Mouse (Mus musculus): ENCODE measurements at regions not wholly inside any gene's neighbourhood (a gene's known extent, or its start where the extent isn't known, plus 50 kb on each side); places are given as distances from the start of the nearest gene placed in this dataset.
A peak's percentile ranks its signal among the peaks of the same experiment; 100 is the strongest.

GRCm38 (mm10) chr6:100517662-100518061 is 153.3 kb downstream of the Shq1 start:
- no peak overlapping the region for H3K9ac ChIP-seq (replicated peaks)
- no peaks in the 10 kb centered on the region for H3K36me3 ChIP-seq
- WGBS: 37% methylated on average over 6 of the region's 6 CpGs
- H3K27me3 ChIP-seq: no peaks in the 10 kb centered on the region
- peak; percentile 66 for ATAC-seq (replicated peaks)
- no peak overlapping the region for H3K4me3 ChIP-seq
- H3K4me1 ChIP-seq: peaks cover 19% of the 10 kb centered on the region
- peak overlapping the region; percentile 66 for H3K27ac ChIP-seq (replicated peaks)
- no peak overlapping the region for H3K4me2 ChIP-seq (replicated peaks)
- H3K9me3 ChIP-seq: no peaks in the 10 kb centered on the region

- H3K9me3 ChIP-seq: no peaks in the 10 kb centered on the region
- no peaks in the 10 kb centered on the region for H3K27me3 ChIP-seq
- no peak overlapping the region for H3K4me2 ChIP-seq (replicated peaks)
- ATAC-seq (replicated peaks): no peak
- WGBS: 53% methylated on average over 4 of the region's 4 CpGs
- no peak overlapping the region for H3K4me3 ChIP-seq
- no peaks in the 10 kb centered on the region for H3K36me3 ChIP-seq
- no peak overlapping the region for H3K9ac ChIP-seq (replicated peaks)
- no peak overlapping the region for H3K27ac ChIP-seq (replicated peaks)
- peaks cover 3% of the 10 kb centered on the region for H3K4me1 ChIP-seq
Measured at GRCm38 (mm10) chr6:100512676-100513075, 158.3 kb downstream of the Shq1 start.

GRCm38 (mm10) chr6:100510676-100511075 is 160.3 kb downstream of the Shq1 start:
- Histone ChIP-seq H3K4me1 (no peaks in the 10 kb centered on the region), H3K4me2 (replicated peaks) (no peak overlapping the region), H3K9me3 (no peaks in the 10 kb centered on the region), H3K9ac (replicated peaks) (no peak overlapping the region), H3K4me3 (no peak overlapping the region), H3K27me3 (no peaks in the 10 kb centered on the region), H3K27ac (replicated peaks) (no peak overlapping the region), H3K36me3 (no peaks in the 10 kb centered on the region)
- 61% methylated on average over 4 of the region's 4 CpGs for WGBS
- ATAC-seq (replicated peaks): no peak

- H3K27me3 ChIP-seq: no peaks in the 10 kb centered on the region
- 66% methylated on average over 15 of the region's 15 CpGs for whole genome bisulfite sequencing
- no peak overlapping the region for H3K4me2 ChIP-seq (replicated peaks)
- H3K27ac ChIP-seq (replicated peaks): no peak overlapping the region
- no peaks in the 10 kb centered on the region for H3K9me3 ChIP-seq
- no peak for ATAC-seq (replicated peaks)
- H3K9ac ChIP-seq (replicated peaks): no peak overlapping the region
- no peaks in the 10 kb centered on the region for H3K36me3 ChIP-seq
- H3K4me3 ChIP-seq: no peak overlapping the region
- H3K4me1 ChIP-seq: peaks cover 20% of the 10 kb centered on the region
Measured at GRCm38 (mm10) chr6:100505506-100506247, 165.3 kb downstream of the Shq1 start.

GRCm38 (mm10) chr6:100502961-100503782 is 167.8 kb downstream of the Shq1 start:
- H3K9ac ChIP-seq (replicated peaks): no peak overlapping the region
- no peak overlapping the region for H3K4me2 ChIP-seq (replicated peaks)
- peaks cover 20% of the 10 kb centered on the region for H3K4me1 ChIP-seq
- peak overlapping the region; percentile 66 for H3K27ac ChIP-seq (replicated peaks)
- H3K36me3 ChIP-seq: no peaks in the 10 kb centered on the region
- H3K9me3 ChIP-seq: no peaks in the 10 kb centered on the region
- ATAC-seq (replicated peaks): peak; percentile 87
- no peaks in the 10 kb centered on the region for H3K27me3 ChIP-seq
- WGBS: 42% methylated on average over 14 of the region's 14 CpGs
- H3K4me3 ChIP-seq: no peak overlapping the region

GRCm38 (mm10) chr6:100502139-100502538 is 168.8 kb downstream of the Shq1 start:
- H3K27me3 ChIP-seq: no peaks in the 10 kb centered on the region

GRCm38 (mm10) chr6:100500741-100501140 is 170.2 kb downstream of the Shq1 start:
- 61% methylated on average over 2 of the region's 2 CpGs for whole genome bisulfite sequencing
- Histone ChIP-seq H3K27me3 (no peaks in the 10 kb centered on the region), H3K4me1 (peaks cover 20% of the 10 kb centered on the region), H3K4me3 (no peak overlapping the region), H3K27ac (replicated peaks) (no peak overlapping the region), H3K36me3 (no peaks in the 10 kb centered on the region), H3K9ac (replicated peaks) (no peak overlapping the region), H3K4me2 (replicated peaks) (no peak overlapping the region), H3K9me3 (no peaks in the 10 kb centered on the region)
- no peak for ATAC-seq (replicated peaks)

More at GRCm38 (mm10) chr6:100502139-100502538, 168.8 kb downstream of the Shq1 start:
- ATAC-seq (replicated peaks): no peak
- H3K36me3 ChIP-seq: no peaks in the 10 kb centered on the region
- H3K4me2 ChIP-seq (replicated peaks): no peak overlapping the region
- peaks cover 20% of the 10 kb centered on the region for H3K4me1 ChIP-seq
- H3K9ac ChIP-seq (replicated peaks): no peak overlapping the region
- whole genome bisulfite sequencing: 30% methylated on average over 6 of the region's 6 CpGs
- no peak overlapping the region for H3K4me3 ChIP-seq
- H3K27ac ChIP-seq (replicated peaks): no peak overlapping the region
- H3K9me3 ChIP-seq: no peaks in the 10 kb centered on the region

- no peaks in the 10 kb centered on the region for H3K27me3 ChIP-seq
- ATAC-seq (replicated peaks): no peak
Measured at GRCm38 (mm10) chr6:100500060-100500459, 170.9 kb downstream of the Shq1 start.

GRCm38 (mm10) chr6:100498861-100499271 is 172.1 kb downstream of the Shq1 start:
- peaks cover 29% of the 10 kb centered on the region for H3K4me1 ChIP-seq
- H3K4me2 ChIP-seq (replicated peaks): no peak overlapping the region
- H3K27ac ChIP-seq (replicated peaks): no peak overlapping the region
- 19% methylated on average over 4 of the region's 4 CpGs for WGBS
- no peak overlapping the region for H3K9ac ChIP-seq (replicated peaks)
- ATAC-seq (replicated peaks): no peak
- no peaks in the 10 kb centered on the region for H3K9me3 ChIP-seq
- no peaks in the 10 kb centered on the region for H3K27me3 ChIP-seq
- no peaks in the 10 kb centered on the region for H3K36me3 ChIP-seq
- no peak overlapping the region for H3K4me3 ChIP-seq

More at GRCm38 (mm10) chr6:100500060-100500459, 170.9 kb downstream of the Shq1 start:
- peaks cover 25% of the 10 kb centered on the region for H3K4me1 ChIP-seq
- H3K4me3 ChIP-seq: no peak overlapping the region
- no peaks in the 10 kb centered on the region for H3K36me3 ChIP-seq
- H3K27ac ChIP-seq (replicated peaks): no peak overlapping the region
- H3K9ac ChIP-seq (replicated peaks): no peak overlapping the region
- no peaks in the 10 kb centered on the region for H3K9me3 ChIP-seq
- H3K4me2 ChIP-seq (replicated peaks): no peak overlapping the region
- 74% methylated on average over 8 of the region's 8 CpGs for WGBS

GRCm38 (mm10) chr6:100498126-100498525 is 172.8 kb downstream of the Shq1 start:
- Histone ChIP-seq H3K9ac (replicated peaks) (no peak overlapping the region), H3K4me1 (peaks cover 21% of the 10 kb centered on the region), H3K9me3 (no peaks in the 10 kb centered on the region), H3K4me3 (no peak overlapping the region), H3K27ac (replicated peaks) (no peak overlapping the region), H3K36me3 (no peaks in the 10 kb centered on the region), H3K4me2 (replicated peaks) (no peak overlapping the region), H3K27me3 (no peaks in the 10 kb centered on the region)
- ATAC-seq (replicated peaks): no peak
- 79% methylated on average over 2 of the region's 2 CpGs for WGBS

- Histone ChIP-seq H3K4me3 (no peak overlapping the region), H3K27ac (replicated peaks) (no peak overlapping the region), H3K36me3 (no peaks in the 10 kb centered on the region), H3K9ac (replicated peaks) (no peak overlapping the region), H3K9me3 (no peaks in the 10 kb centered on the region), H3K4me1 (peaks cover 10% of the 10 kb centered on the region), H3K27me3 (no peaks in the 10 kb centered on the region), H3K4me2 (replicated peaks) (no peak overlapping the region)
- no peak for ATAC-seq (replicated peaks)
Measured at GRCm38 (mm10) chr6:100496135-100496534, 174.8 kb downstream of the Shq1 start.

GRCm38 (mm10) chr6:100495131-100495530 is 175.8 kb downstream of the Shq1 start:
- no peak overlapping the region for H3K4me3 ChIP-seq
- WGBS: 46% methylated on average over 12 of the region's 12 CpGs
- H3K4me2 ChIP-seq (replicated peaks): no peak overlapping the region; the same call in 1 of the 2 replicates
- ATAC-seq (replicated peaks): peak; percentile 64
- peaks cover 10% of the 10 kb centered on the region for H3K4me1 ChIP-seq
- no peak overlapping the region for H3K27ac ChIP-seq (replicated peaks)
- H3K9ac ChIP-seq (replicated peaks): no peak overlapping the region
- no peaks in the 10 kb centered on the region for H3K27me3 ChIP-seq
- H3K9me3 ChIP-seq: no peaks in the 10 kb centered on the region
- no peaks in the 10 kb centered on the region for H3K36me3 ChIP-seq
